In genomic region chr11:65795896-65796295, GRCm38 (mm10) we compare ENCODE assay signal across 21 mouse cellular contexts. TPM values are rescaled to one million over a fixed set of nuclear protein-coding genes. Genes with fewer than 3 reads are reported as not detected.
A peak's percentile ranks its signal among the peaks of the same experiment; 100 is the strongest.
DNase-seq lines count a peak whose midpoint lies in the region; ATAC-seq and TF ChIP-seq lines count a peak whose summit lies in the region.
"Had no signal": no experiment of that assay in that cellular context is flagged by ENCODE, and none has a peak within 500 bp of the region (broad histone marks: within the 10 kb centered on the region; RNA-seq: fewer than 3 reads in every experiment).

No protein-coding gene starts in this region.

- TF ChIP-seq EP300 in liver, postnatal 0 days (IDR thresholded peaks at IDR 0.05; ENCODE audit: low read depth) = no peak

- WGBS in liver, postnatal 0 days (ENCODE audit: insufficient replicate concordance) = 72% methylated on average over 1 of the region's 1 CpGs

- no peaks in the 10 kb centered on the region for H3K36me3 ChIP-seq in liver, postnatal 0 days (replicated peaks; ENCODE audit: insufficient read depth, low read length)
- H3K36me3 ChIP-seq: embryonic facial prominence, embryonic 10.5 days; embryonic facial prominence, embryonic 12.5 days; forebrain, embryonic 15.5 days had no signal

- peaks cover 9% of the 10 kb centered on the region for H3K4me1 ChIP-seq in liver, postnatal 0 days (ENCODE audit: insufficient read depth)
- H3K4me1 ChIP-seq: embryonic facial prominence, embryonic 10.5 days; embryonic facial prominence, embryonic 12.5 days; forebrain, embryonic 13.5 days; forebrain, embryonic 15.5 days had no signal

- H3K4me2 ChIP-seq in liver, postnatal 0 days (ENCODE audit: low read depth, low read length) = no peak overlapping the region
- H3K4me2 ChIP-seq: embryonic facial prominence, embryonic 12.5 days; forebrain, embryonic 13.5 days; forebrain, embryonic 15.5 days had no signal

- DNase-seq in liver, postnatal 0 days = no peak
- no peak for DNase-seq in liver
- DNase-seq in kidney, postnatal 25 days = no peak
- no peak for DNase-seq in urinary bladder, adult 18-20 months (ENCODE audit: low spot score in 2 of 2)
- no peak for DNase-seq in cerebellum, adult 9-11 months
- DNase-seq: adrenal gland, adult 2 months; adrenal gland, postnatal 10 days; adrenal gland, postnatal 25 days; cerebellum, adult 11-12 months; cerebellum, adult 2 months; cerebellum, adult 9-10 months; cerebellum, postnatal 14 days; cerebellum, postnatal 36 days; forebrain, postnatal 0 days had no signal

- no peak for TF ChIP-seq CTCF in liver, postnatal 0 days (IDR thresholded peaks at IDR 0.05; ENCODE audit: low read depth)

- H3K27ac ChIP-seq in liver, postnatal 0 days (ENCODE audit: low read depth) = peak overlapping the region; percentile 39; the same call in 1 of the 2 replicates
- H3K27ac ChIP-seq: embryonic facial prominence, embryonic 10.5 days; embryonic facial prominence, embryonic 12.5 days; forebrain, embryonic 13.5 days; forebrain, embryonic 15.5 days had no signal

- 0 out of 2 replicates have a peak, but pooled peaks have one; percentile 29 for ATAC-seq in liver, postnatal 0 days
- peak; percentile 31; the same call in 1 of the 2 replicates for ATAC-seq in common myeloid progenitor, adult 5-6 weeks (replicated peaks; ENCODE audit: low read depth, poor library complexity, severe bottlenecking)
- peak; percentile 82 for ATAC-seq in megakaryocyte, adult 5-6 weeks (ENCODE audit: poor library complexity, severe bottlenecking)
- ATAC-seq in neutrophil, adult 5-6 weeks (ENCODE audit: extremely low read depth, insufficient number of reproducible peaks, low FRiP score, poor library complexity, severe bottlenecking) = peak; percentile 72
- ATAC-seq: forebrain, embryonic 13.5 days; forebrain, embryonic 15.5 days; forebrain, postnatal 0 days had no signal

- H3K9ac ChIP-seq in liver, postnatal 0 days (replicated peaks) = no peak overlapping the region
- H3K9ac ChIP-seq: embryonic facial prominence, embryonic 12.5 days; forebrain, embryonic 13.5 days; forebrain, embryonic 15.5 days; forebrain, postnatal 0 days had no signal

- H3K4me3 ChIP-seq in liver, postnatal 0 days (ENCODE audit: low read depth, low read length) = no peak overlapping the region
- H3K4me3 ChIP-seq: embryonic facial prominence, embryonic 10.5 days; embryonic facial prominence, embryonic 12.5 days; forebrain, embryonic 13.5 days; forebrain, embryonic 15.5 days had no signal

- H3K27me3 ChIP-seq in liver, postnatal 0 days (ENCODE audit: insufficient read depth, low read length) = no peaks in the 10 kb centered on the region
- H3K27me3 ChIP-seq: embryonic facial prominence, embryonic 12.5 days; forebrain, embryonic 13.5 days; forebrain, embryonic 15.5 days had no signal

- H3K9me3 ChIP-seq in liver, postnatal 0 days (ENCODE audit: low read length) = no peaks in the 10 kb centered on the region
- H3K9me3 ChIP-seq: embryonic facial prominence, embryonic 10.5 days; embryonic facial prominence, embryonic 12.5 days; forebrain, embryonic 13.5 days; forebrain, embryonic 15.5 days had no signal

RNA-seq across cellular contexts. Expression of gene Map2k4, which starts 7.8 kb away (rescaled TPM):
- 21.7 and 23.6 TPM in 2 replicates for polyA plus RNA-seq in liver, postnatal 0 days (2015; fragmentation: Nextera tagmentation; extraction: Ambion mirVana)
- 33.9 and 37.9 TPM in 2 replicates for total RNA-seq in common myeloid progenitor, adult 5-6 weeks (2017)
- total RNA-seq in megakaryocyte, adult 5-6 weeks (2015) = 57.5 and 63.1 TPM in 2 replicates
- 29.1 and 40.5 TPM in 2 replicates for total RNA-seq in megakaryocyte, adult 5-6 weeks (2017)
- 53.2 and 58.4 TPM in 2 replicates for total RNA-seq in neutrophil, adult 5-6 weeks (2017)

RNA-seq across cellular contexts. Expression of gene Zkscan6, which starts 11.1 kb away (rescaled TPM):
- 3.6 and 4.1 TPM in 2 replicates for polyA plus RNA-seq in liver, postnatal 0 days (2015; fragmentation: Nextera tagmentation; extraction: Ambion mirVana)
- total RNA-seq in common myeloid progenitor, adult 5-6 weeks (2017) = 16.8 and 17.8 TPM in 2 replicates
- total RNA-seq in megakaryocyte, adult 5-6 weeks (2015) = 5.4 and 9.8 TPM in 2 replicates
- total RNA-seq in megakaryocyte, adult 5-6 weeks (2017) = 20.7 and 26.1 TPM in 2 replicates
- total RNA-seq in neutrophil, adult 5-6 weeks (2017) = 36.5 and 36.7 TPM in 2 replicates

Comparison
In these comparisons a context has a peak if more than half of its experiments do, and no peak if none do; other contexts are left out.
1. ATAC-seq: peak in every context shown above with its lines; median percentile 82 in megakaryocyte, adult 5-6 weeks; 72 in neutrophil, adult 5-6 weeks; 31 in common myeloid progenitor, adult 5-6 weeks; 29 in liver, postnatal 0 days.